Mouse (Mus musculus) layer of hippocampus, adult 18-20 months (tissue): ENCODE results near the gene Havcr1. TPM values are rescaled to one million over a fixed set of nuclear protein-coding genes. Genes with fewer than 3 reads are reported as not detected.

ENCODE experiments used
- DNase-seq, 2 experiments: peaks; one replicate each; pipeline ENCODE4 v3.0.0; 2022; ENCODE audit warnings: low spot score in 2 of 2
- total RNA-seq, 2 experiments: library from RNA; stranded (reverse); gene quantifications; 2 replicates each; pipeline ENCODE4 v1.2.3; 2021

The Havcr1 gene
- total RNA-seq, 2 experiments from 2014 or later, result not detected

- DNase-seq, result no peak
Observed at GRCm38 (mm10) chr11:46819930-46820329, 85.0 kb downstream of the Havcr1 start.

Other genes with a start within 250 kb of the Havcr1 start
- not detected for gene Gm12169, start 210.9 kb upstream of the Havcr1 start, total RNA-seq
- gene BC053393, start 163.5 kb upstream of the Havcr1 start, total RNA-seq, result not detected
- not detected for gene Dppa1, start 105.8 kb upstream of the Havcr1 start, total RNA-seq
- gene Timd2, start 28.0 kb upstream of the Havcr1 start, total RNA-seq, result not detected
- gene Timd4, start 75.7 kb downstream of the Havcr1 start, total RNA-seq, result not detected